Mouse (Mus musculus) ES-Bruce4 (cell line): ENCODE measurements around the gene Ptrh1. TPM values are rescaled to one million over a fixed set of nuclear protein-coding genes. Genes with fewer than 3 reads are reported as not detected.

ENCODE experiments used
- H3K27ac ChIP-seq: 2 replicates; pipeline ENCODE4 v1.5.1; 2012; ENCODE audit warnings: low read length, inconsistent platforms; ENCODE audit not compliant: insufficient read depth
- H3K27me3 ChIP-seq: 2 replicates; pipeline ENCODE4 v1.6.1; 2012; ENCODE audit warnings: mild to moderate bottlenecking, low read length, inconsistent platforms; ENCODE audit not compliant: control insufficient read depth, poor library complexity, insufficient read depth, severe bottlenecking
- H3K36me3 ChIP-seq: 2 replicates; pipeline ENCODE4 v1.6.1; 2012; ENCODE audit warnings: inconsistent platforms, mild to moderate bottlenecking, low read length, moderate library complexity; ENCODE audit not compliant: control insufficient read depth, poor library complexity, insufficient read depth, severe bottlenecking
- H3K4me1 ChIP-seq: one replicate; pipeline ENCODE4 v1.8.1; 2011; ENCODE audit warnings: low read length; ENCODE audit not compliant: control insufficient read depth, insufficient read depth
- H3K4me3 ChIP-seq: 2 replicates; pipeline ENCODE4 v1.5.1; 2011; ENCODE audit warnings: low read depth, mild to moderate bottlenecking, low read length
- H3K9ac ChIP-seq: 2 replicates; pipeline ENCODE4 v1.6.1; 2012; ENCODE audit warnings: low read depth, mild to moderate bottlenecking, inconsistent platforms; ENCODE audit not compliant: poor library complexity, severe bottlenecking
- H3K9me3 ChIP-seq: replicated peaks from 2 replicates; pipeline ENCODE4 v1.6.1; 2012; ENCODE audit warnings: mild to moderate bottlenecking, low read length, inconsistent platforms; ENCODE audit not compliant: control insufficient read depth, poor library complexity, insufficient read depth, severe bottlenecking
- CTCF ChIP-seq: IDR thresholded peaks from one replicate; pipeline ENCODE4 v1.8.1; 2011; ENCODE audit warnings: low read depth, low read length
- EP300 ChIP-seq: IDR thresholded peaks from 2 replicates; pipeline ENCODE4 v1.6.1; 2011; ENCODE audit warnings: low read depth, low read length; ENCODE audit not compliant: insufficient read depth
- POLR2A ChIP-seq: IDR thresholded peaks from one replicate; pipeline ENCODE4 v1.8.1; 2011; ENCODE audit warnings: low read length; ENCODE audit not compliant: insufficient read depth
- polyA plus RNA-seq: library from polyadenylated mRNA; stranded (reverse); fragments of >200 nt; gene quantifications from 2 replicates; pipeline ENCODE4 v1.2.4, GENCODE M21; 2011; ENCODE audit warnings: low read depth; ENCODE audit not compliant: missing spikeins, insufficient read depth, insufficient read length

Gene Ptrh1
- polyA plus RNA-seq, 1 experiment = 11.6 TPM

DNA sequence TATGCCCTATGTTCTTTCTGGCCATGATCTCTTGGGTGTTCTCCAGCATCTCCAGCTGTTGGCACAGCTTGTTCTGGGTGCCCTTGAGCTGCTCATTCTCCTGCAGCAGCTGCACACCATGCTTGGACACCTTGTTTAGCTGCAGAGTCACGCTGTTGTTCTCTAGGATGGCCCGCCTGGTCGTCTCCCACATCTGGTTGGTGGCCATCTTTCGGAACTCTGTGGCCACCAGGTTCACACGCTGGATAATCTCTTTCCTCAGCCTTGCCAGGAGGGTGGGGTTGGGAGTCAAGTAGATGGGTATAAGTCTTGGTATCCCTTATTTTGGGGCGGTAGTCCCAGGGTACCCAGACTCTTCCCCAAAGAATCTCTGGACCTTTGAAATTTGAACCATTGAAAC is 4.1 kb downstream of the Ptrh1 start:
- Histone ChIP-seq H3K36me3 (no peaks in the 10 kb centered on the region), H3K9ac (no peak overlapping the region), H3K4me1 (peaks cover 6% of the 10 kb centered on the region), H3K4me3 (no peak overlapping the region), H3K27me3 (no peaks in the 10 kb centered on the region), H3K9me3 (no peaks in the 10 kb centered on the region), H3K27ac (no peak overlapping the region)
- no peak for TF ChIP-seq EP300
- no peak for TF ChIP-seq CTCF
- no peak for TF ChIP-seq POLR2A

DNA sequence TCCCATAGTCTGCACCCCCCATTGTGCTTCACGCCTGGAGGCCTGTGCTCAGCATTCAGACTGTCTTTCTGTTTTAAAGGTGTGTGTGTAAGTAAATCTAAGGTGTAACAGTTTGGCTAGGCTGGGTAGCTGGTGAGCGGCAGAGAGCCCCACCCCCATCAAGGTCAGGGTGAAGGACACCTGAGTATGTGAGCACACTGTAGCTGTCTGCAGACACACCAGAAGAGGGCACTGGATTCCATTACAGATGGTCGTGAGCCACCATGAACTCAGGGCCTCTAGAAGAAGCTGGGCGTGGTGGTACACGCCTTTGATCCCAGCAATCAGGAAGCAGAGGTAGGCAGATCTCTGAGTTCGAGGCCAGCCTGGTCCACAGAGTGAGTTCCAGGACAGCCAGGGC is 6.1 kb downstream of the Ptrh1 start:
- H3K9me3 ChIP-seq = no peaks in the 10 kb centered on the region
- no peaks in the 10 kb centered on the region for H3K27me3 ChIP-seq
- H3K36me3 ChIP-seq = no peaks in the 10 kb centered on the region
- H3K9ac ChIP-seq = no peak overlapping the region
- TF ChIP-seq POLR2A (no peak), EP300 (peak; percentile 16; the same call in 1 of the 2 replicates), CTCF (peak; percentile 63)
- H3K4me1 ChIP-seq = peaks cover 6% of the 10 kb centered on the region
- no peak overlapping the region for H3K4me3 ChIP-seq
- H3K27ac ChIP-seq = peak overlapping the region; percentile 16; the same call in 1 of the 2 replicates

DNA sequence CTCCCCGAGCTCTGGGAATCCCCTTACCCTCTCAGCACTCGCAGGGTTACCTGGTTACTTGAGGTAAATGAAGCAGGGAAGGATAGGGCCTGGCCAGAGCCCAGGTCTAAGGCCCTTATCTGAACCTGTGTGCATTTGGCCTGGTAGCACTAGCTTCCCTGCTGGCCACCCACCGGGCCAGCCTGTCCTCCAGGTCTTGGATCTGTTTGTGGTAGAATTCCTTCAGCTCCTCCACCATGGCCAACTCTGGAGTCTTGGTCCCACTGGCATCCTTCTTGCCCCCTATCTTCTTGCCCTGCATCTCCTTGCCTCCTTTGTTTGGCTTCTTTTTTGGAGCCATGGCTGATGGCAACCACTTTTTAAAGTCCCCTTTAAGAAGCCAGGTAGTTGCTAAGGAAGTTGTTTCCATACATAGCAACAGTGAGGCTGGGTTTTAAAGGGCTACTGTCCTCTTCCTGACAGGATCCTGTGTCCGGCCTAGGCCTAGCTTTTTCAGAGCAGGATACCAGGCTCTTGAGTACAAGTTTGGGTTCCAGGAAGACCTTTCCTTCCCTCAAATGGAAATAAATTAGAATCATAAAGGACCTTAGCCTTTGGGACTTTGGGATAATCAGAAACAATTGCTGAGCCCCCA is 8.6 kb downstream of the Ptrh1 start, which contains the start of gene Cfap157:
TSS of gene Cfap157 (minus strand) at position 381 of the 634 bp plus-strand sequence.
- Histone ChIP-seq H3K9me3 (no peaks in the 10 kb centered on the region), H3K36me3 (no peaks in the 10 kb centered on the region), H3K4me3 (no peak within 1 kb of the TSS), H3K27ac (no peak within 1 kb of the TSS), H3K4me1 (peaks cover 6% of the 10 kb centered on the region), H3K9ac (no peak within 1 kb of the TSS), H3K27me3 (no peaks in the 10 kb centered on the region)
- no peak for TF ChIP-seq EP300
- no peak for TF ChIP-seq POLR2A
- no peak for TF ChIP-seq CTCF

DNA sequence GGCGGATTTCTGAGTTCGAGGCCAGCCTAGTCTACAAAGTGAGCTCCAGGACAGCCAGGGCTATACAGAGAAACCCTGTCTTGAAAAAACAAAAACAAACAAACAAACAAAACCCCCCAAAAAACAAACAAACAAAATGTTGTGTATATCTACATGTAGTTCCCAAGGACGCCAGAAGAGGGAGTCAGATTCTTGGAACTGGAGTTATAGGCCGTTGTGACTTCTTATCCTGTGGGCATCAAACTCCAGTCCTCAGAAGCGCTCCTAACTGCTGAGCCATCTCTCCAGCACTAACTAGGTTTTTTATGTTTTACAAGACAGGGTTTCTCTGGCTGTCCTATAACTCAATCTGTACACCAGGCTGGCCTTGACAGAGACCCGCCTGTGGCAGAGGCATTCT is 11.6 kb downstream of the Ptrh1 start:
- Histone ChIP-seq H3K4me3 (no peak overlapping the region), H3K9me3 (no peaks in the 10 kb centered on the region), H3K27me3 (no peaks in the 10 kb centered on the region), H3K9ac (no peak overlapping the region), H3K4me1 (peaks cover 2% of the 10 kb centered on the region), H3K36me3 (no peaks in the 10 kb centered on the region), H3K27ac (no peak overlapping the region)
- no peak for TF ChIP-seq CTCF
- no peak for TF ChIP-seq POLR2A
- no peak for TF ChIP-seq EP300

DNA sequence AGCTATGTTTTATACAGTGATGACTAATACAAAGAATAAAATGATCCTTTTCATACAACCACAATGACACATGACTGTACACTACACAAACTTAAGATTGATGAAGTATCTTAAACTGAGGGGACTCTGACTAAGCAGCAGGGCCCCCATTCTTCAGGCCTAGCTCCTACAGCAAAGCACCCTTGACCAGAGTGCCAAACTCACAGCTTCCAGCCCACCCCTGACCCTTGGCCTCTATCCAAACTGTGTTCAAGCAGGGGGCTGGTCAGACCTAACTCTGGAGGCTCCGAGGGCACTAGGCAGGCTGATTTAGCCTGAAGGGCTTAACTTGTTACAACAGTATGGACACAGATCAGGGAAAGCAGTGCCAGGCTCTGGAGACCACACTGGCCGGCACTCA is 13.0 kb downstream of the Ptrh1 start:
- Histone ChIP-seq H3K36me3 (no peaks in the 10 kb centered on the region), H3K9me3 (no peaks in the 10 kb centered on the region), H3K27ac (no peak overlapping the region), H3K4me3 (no peak overlapping the region), H3K4me1 (peaks cover 2% of the 10 kb centered on the region), H3K9ac (no peak overlapping the region), H3K27me3 (no peaks in the 10 kb centered on the region)
- TF ChIP-seq POLR2A (no peak), CTCF (no peak), EP300 (no peak)

DNA sequence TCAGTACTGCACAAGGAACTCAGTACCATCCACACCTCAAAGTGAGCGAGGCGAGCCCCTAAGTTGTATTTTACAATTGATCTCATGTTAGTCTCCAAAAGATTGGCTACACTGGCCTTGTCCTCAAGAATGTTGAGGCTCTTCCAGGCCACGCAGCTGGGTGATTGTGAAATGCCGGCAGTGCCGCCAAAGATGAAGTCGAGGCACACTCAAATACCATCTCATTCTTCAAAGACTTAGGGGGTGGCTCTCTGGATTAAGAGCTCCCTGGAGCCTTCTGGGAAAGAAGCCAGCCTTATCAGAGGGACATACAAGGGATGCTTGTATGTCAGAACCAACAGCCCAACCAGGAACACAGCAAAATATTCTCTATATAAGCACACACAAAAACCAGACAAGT is 15.7 kb downstream of the Ptrh1 start:
- no peak overlapping the region for H3K4me3 ChIP-seq
- H3K36me3 ChIP-seq = no peaks in the 10 kb centered on the region
- no peak overlapping the region for H3K9ac ChIP-seq
- no peak for TF ChIP-seq CTCF
- TF ChIP-seq EP300 = no peak
- H3K4me1 ChIP-seq = no peaks in the 10 kb centered on the region
- no peaks in the 10 kb centered on the region for H3K9me3 ChIP-seq
- no peaks in the 10 kb centered on the region for H3K27me3 ChIP-seq
- no peak overlapping the region for H3K27ac ChIP-seq
